In genomic region chr5:122820777-122821523, GRCm38 (mm10) we compare ENCODE assay signal across 8 mouse cellular contexts. TPM values are rescaled to one million over a fixed set of nuclear protein-coding genes. Genes with fewer than 3 reads are reported as not detected.
A peak's percentile ranks its signal among the peaks of the same experiment; 100 is the strongest.
DNase-seq lines count a peak whose midpoint lies in the region; ATAC-seq and TF ChIP-seq lines count a peak whose summit lies in the region.

Gene Anapc5 (minus strand): TSS chr5:122821339.

- H3K4me3 ChIP-seq in embryonic facial prominence, embryonic 13.5 days, result peak within 1 kb of the TSS; percentile 61
- H3K4me3 ChIP-seq in kidney, adult 2 months (ENCODE audit: insufficient read depth, low read depth, low read length), result peak within 1 kb of the TSS; percentile 76
- H3K4me3 ChIP-seq in limb, embryonic 12.5 days (replicated peaks), result peak within 1 kb of the TSS; percentile 73
- H3K4me3 ChIP-seq in midbrain, embryonic 15.5 days, result peak within 1 kb of the TSS; percentile 87
- H3K4me3 ChIP-seq in spleen, adult 2 months (ENCODE audit: extremely low read depth, insufficient read depth, insufficient read length), result peak within 1 kb of the TSS; percentile 98

- H3K4me1 ChIP-seq in embryonic facial prominence, embryonic 13.5 days, result peaks cover 12% of the 10 kb centered on the region
- H3K4me1 ChIP-seq in kidney, adult 2 months (ENCODE audit: control insufficient read depth, insufficient read depth, low read length), result 0 out of 2 replicates have a peak, but pooled peaks cover 4% of the 10 kb centered on the region
- H3K4me1 ChIP-seq in limb, embryonic 12.5 days (replicated peaks), result peaks cover 10% of the 10 kb centered on the region
- peaks cover 17% of the 10 kb centered on the region for H3K4me1 ChIP-seq in midbrain, embryonic 15.5 days
- no peaks in the 10 kb centered on the region for H3K4me1 ChIP-seq in spleen, adult 2 months (ENCODE audit: control insufficient read depth, insufficient read depth, insufficient read length)

- H3K4me2 ChIP-seq in embryonic facial prominence, embryonic 13.5 days, result peak within 1 kb of the TSS; percentile 62
- peak within 1 kb of the TSS; percentile 58 for H3K4me2 ChIP-seq in limb, embryonic 12.5 days
- peak within 1 kb of the TSS; percentile 52 for H3K4me2 ChIP-seq in midbrain, embryonic 15.5 days

- DNase-seq in 3134 (ENCODE audit: extremely low read depth, insufficient read length, low spot score), result peak; percentile 92
- peak; percentile 92 to 98 for DNase-seq in adrenal gland, postnatal 36 days
- DNase-seq in heart, adult 18-20 months, result peak; percentile 95 to 97
- DNase-seq in kidney, adult 2 months, result peak; percentile 97
- peak; percentile 92 to 97 for DNase-seq in spleen, adult 2 months (ENCODE audit: low read depth in 1 of 2, low spot score in 2 of 2)

- H3K27ac ChIP-seq in embryonic facial prominence, embryonic 13.5 days, result peak within 1 kb of the TSS; percentile 95
- H3K27ac ChIP-seq in kidney, adult 2 months (ENCODE audit: insufficient read depth, low read depth, low read length), result peak within 1 kb of the TSS; percentile 81
- peak within 1 kb of the TSS; percentile 98 for H3K27ac ChIP-seq in limb, embryonic 12.5 days
- H3K27ac ChIP-seq in midbrain, embryonic 15.5 days, result peak within 1 kb of the TSS; percentile 98
- H3K27ac ChIP-seq in spleen, adult 2 months (ENCODE audit: insufficient read depth, low read length), result peak within 1 kb of the TSS; percentile 99

- H3K27me3 ChIP-seq in embryonic facial prominence, embryonic 13.5 days, result no peaks in the 10 kb centered on the region
- H3K27me3 ChIP-seq in kidney, adult 2 months (replicated peaks; ENCODE audit: control insufficient read depth, insufficient read depth, low read length), result no peaks in the 10 kb centered on the region
- no peaks in the 10 kb centered on the region for H3K27me3 ChIP-seq in limb, embryonic 12.5 days
- H3K27me3 ChIP-seq in midbrain, embryonic 15.5 days (replicated peaks), result no peaks in the 10 kb centered on the region
- no peaks in the 10 kb centered on the region for H3K27me3 ChIP-seq in spleen, adult 2 months (ENCODE audit: control insufficient read depth, insufficient read depth, low read length)

- WGBS in embryonic facial prominence, embryonic 13.5 days, result under 1% methylated on average over 55 of the region's 55 CpGs
- under 1% methylated on average over 55 of the region's 55 CpGs for WGBS in kidney, adult 2 months
- under 1% methylated on average over 55 of the region's 55 CpGs for WGBS in limb, embryonic 12.5 days
- WGBS in midbrain, embryonic 15.5 days, result under 1% methylated on average over 54 of the region's 55 CpGs
- WGBS in spleen, adult 2 months, result under 1% methylated on average over 55 of the region's 55 CpGs

- TF ChIP-seq CTCF in kidney, adult 2 months (conservative IDR thresholded peaks at IDR 0.05; ENCODE audit: insufficient read depth, insufficient read length, low read depth, low read length), result no peak
- no peak for TF ChIP-seq CTCF in spleen, adult 2 months (IDR thresholded peaks at IDR 0.05; ENCODE audit: extremely low read depth, insufficient read depth, insufficient read length, insufficient replicate concordance)

- H3K9me3 ChIP-seq in embryonic facial prominence, embryonic 13.5 days, result no peaks in the 10 kb centered on the region
- H3K9me3 ChIP-seq in limb, embryonic 12.5 days, result no peaks in the 10 kb centered on the region
- no peaks in the 10 kb centered on the region for H3K9me3 ChIP-seq in midbrain, embryonic 15.5 days

- TF ChIP-seq POLR2A in kidney, adult 2 months (IDR thresholded peaks at IDR 0.05; ENCODE audit: low read depth, low read length), result peak; percentile 28
- peak; percentile 81 for TF ChIP-seq POLR2A in spleen, adult 2 months (IDR thresholded peaks at IDR 0.05; ENCODE audit: low read depth, low read length)

- ATAC-seq in embryonic facial prominence, embryonic 13.5 days (ENCODE audit: insufficient number of reproducible peaks, insufficient read depth, low FRiP score, low TSS enrichment, low read depth), result peak; percentile 98
- peak; percentile 99 for ATAC-seq in limb, embryonic 12.5 days (ENCODE audit: insufficient number of reproducible peaks, insufficient read depth, low FRiP score, low TSS enrichment, low read depth)
- peak; percentile 100 for ATAC-seq in midbrain, embryonic 15.5 days (replicated peaks)

- peak within 1 kb of the TSS; percentile 81 for H3K9ac ChIP-seq in embryonic facial prominence, embryonic 13.5 days
- peak within 1 kb of the TSS; percentile 82 for H3K9ac ChIP-seq in limb, embryonic 12.5 days (replicated peaks)
- peak within 1 kb of the TSS; percentile 72 for H3K9ac ChIP-seq in midbrain, embryonic 15.5 days

- peaks cover 32% of the 10 kb centered on the region for H3K36me3 ChIP-seq in embryonic facial prominence, embryonic 13.5 days
- peaks cover 2% of the 10 kb centered on the region; the same call in 1 of the 2 replicates for H3K36me3 ChIP-seq in kidney, adult 2 months (ENCODE audit: control insufficient read depth, insufficient read depth, low read length)
- H3K36me3 ChIP-seq in limb, embryonic 12.5 days, result peaks cover 35% of the 10 kb centered on the region
- peaks cover 22% of the 10 kb centered on the region for H3K36me3 ChIP-seq in midbrain, embryonic 15.5 days (replicated peaks)
- peaks cover 19% of the 10 kb centered on the region for H3K36me3 ChIP-seq in spleen, adult 2 months (ENCODE audit: control insufficient read depth, insufficient read depth, low read length)

RNA-seq across cellular contexts. Expression of gene Anapc5, which starts in this region (rescaled TPM):
- total RNA-seq in adrenal gland, postnatal 36 days (2021), result 100 to 1,000 TPM; 154 to 181 TPM
- polyA plus RNA-seq in embryonic facial prominence, embryonic 13.5 days (2015; fragmentation: Nextera tagmentation; extraction: Ambion mirVana), result 437 and 454 TPM in 2 replicates
- total RNA-seq in heart, adult 18-20 months (2021), result 100 to 1,000 TPM; 156 to 162 TPM
- polyA plus RNA-seq in kidney, adult 2 months (2012; rRNA removed), result 209 and 220 TPM in 2 replicates
- 477 and 493 TPM in 2 replicates for polyA plus RNA-seq in limb, embryonic 12.5 days (2016; fragmentation: Nextera tagmentation; extraction: Ambion mirVana)
- 531 and 544 TPM in 2 replicates for polyA plus RNA-seq in midbrain, embryonic 15.5 days (2015; fragmentation: Nextera tagmentation; extraction: Ambion mirVana)
- 150 and 162 TPM in 2 replicates for polyA plus RNA-seq in spleen, adult 2 months (2012; rRNA removed)

Comparison
In these comparisons a context has a peak if more than half of its experiments do, and no peak if none do; other contexts are left out.
1. Peak in every context shown above with its lines: DNase-seq, ATAC-seq, H3K4me3 ChIP-seq and H3K27ac ChIP-seq.